Mouse (Mus musculus) liver, embryonic 15.5 days (tissue): ENCODE results near the gene Pax4. TPM values are rescaled to one million over a fixed set of nuclear protein-coding genes. Genes with fewer than 3 reads are reported as not detected.

Experiments used
- ATAC-seq: fragments of 200-750 bp; cut with Nextera tagmentation; 2 replicates; pipeline ENCODE4 v1.8.0; 2017; ENCODE audit warnings: moderate number of reproducible peaks, mild to moderate bottlenecking, moderate library complexity; ENCODE audit not compliant: insufficient read depth
- H3K27ac ChIP-seq: fragments of 300-500 bp; sonication (generic); replicated peaks from 2 replicates; pipeline ENCODE4 v1.5.1; 2015; ENCODE audit warnings: mild to moderate bottlenecking, inconsistent platforms
- H3K27me3 ChIP-seq: fragments of 300-500 bp; sonication (generic); 2 replicates; pipeline ENCODE4 v1.6.1; 2015; ENCODE audit warnings: mild to moderate bottlenecking, inconsistent platforms
- H3K36me3 ChIP-seq: fragments of 300-500 bp; sonication (generic); replicated peaks from 2 replicates; pipeline ENCODE4 v1.6.1; 2015; ENCODE audit warnings: moderate library complexity, mild to moderate bottlenecking, inconsistent platforms
- H3K4me1 ChIP-seq: fragments of 300-500 bp; sonication (generic); replicated peaks from 2 replicates; pipeline ENCODE4 v1.6.1; 2015; ENCODE audit warnings: inconsistent platforms
- H3K4me2 ChIP-seq: fragments of 300-500 bp; sonication (generic); 2 replicates; pipeline ENCODE4 v1.6.1; 2015; ENCODE audit warnings: moderate library complexity, mild to moderate bottlenecking, inconsistent platforms
- H3K4me3 ChIP-seq: fragments of 300-500 bp; sonication (generic); replicated peaks from 2 replicates; pipeline ENCODE4 v1.5.1; 2015; ENCODE audit warnings: mild to moderate bottlenecking, inconsistent platforms
- H3K9ac ChIP-seq: fragments of 300-500 bp; sonication (generic); 2 replicates; pipeline ENCODE4 v1.6.1; 2015; ENCODE audit warnings: moderate library complexity, mild to moderate bottlenecking, inconsistent platforms
- H3K9me3 ChIP-seq: fragments of 300-500 bp; sonication (generic); replicated peaks from 2 replicates; pipeline ENCODE4 v1.6.1; 2016; ENCODE audit warnings: inconsistent platforms
- WGBS: fragments of 180-500 bp; shearing (Covaris S2); methylation state at CpG from one replicate; pipeline ENCODE4 v1.1.7; 2015; ENCODE audit warnings: mixed read lengths; ENCODE audit not compliant: insufficient replicate concordance; 5-methylcytosine and 5-hydroxymethylcytosine counted together
- polyA plus RNA-seq: library from polyadenylated mRNA; unstranded; fragments of >200 nt; fragmentation: Nextera tagmentation; extraction: Ambion mirVana; gene quantifications from 2 replicates; pipeline ENCODE4 v1.2.1, GENCODE M21; 2015

Pax4 gene
- polyA plus RNA-seq, 1 experiment from 2014 or later: not detected

DNA sequence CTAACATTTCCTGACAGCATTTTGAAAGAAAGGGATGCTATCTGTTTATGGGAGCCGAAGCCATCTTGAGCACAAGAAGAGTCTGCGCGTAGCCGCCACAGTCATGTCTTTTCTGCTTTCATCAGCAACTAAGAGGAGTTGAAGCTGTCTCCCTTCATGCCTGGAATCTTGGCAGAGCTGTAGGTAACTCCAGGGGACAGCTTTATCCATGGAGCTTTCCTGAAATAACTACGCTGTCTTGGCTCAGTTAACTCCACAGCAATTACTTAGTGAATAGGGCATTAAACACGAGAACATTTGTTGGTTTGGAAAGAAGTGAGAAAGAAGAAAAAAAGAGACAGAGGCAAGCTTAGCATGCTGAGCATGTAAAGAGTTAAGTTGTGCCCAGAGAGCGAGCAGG lies 1.2 kb downstream of the Pax4 start:
- Histone ChIP-seq H3K27ac (no peak overlapping the region), H3K9me3 (no peaks in the 10 kb centered on the region), H3K27me3 (peaks cover 66% of the 10 kb centered on the region), H3K9ac (no peak overlapping the region), H3K36me3 (no peaks in the 10 kb centered on the region), H3K4me2 (no peak overlapping the region), H3K4me3 (no peak overlapping the region), H3K4me1 (no peaks in the 10 kb centered on the region)
- no peak for ATAC-seq
- 69% methylated on average over 7 of the region's 7 CpGs for WGBS

DNA sequence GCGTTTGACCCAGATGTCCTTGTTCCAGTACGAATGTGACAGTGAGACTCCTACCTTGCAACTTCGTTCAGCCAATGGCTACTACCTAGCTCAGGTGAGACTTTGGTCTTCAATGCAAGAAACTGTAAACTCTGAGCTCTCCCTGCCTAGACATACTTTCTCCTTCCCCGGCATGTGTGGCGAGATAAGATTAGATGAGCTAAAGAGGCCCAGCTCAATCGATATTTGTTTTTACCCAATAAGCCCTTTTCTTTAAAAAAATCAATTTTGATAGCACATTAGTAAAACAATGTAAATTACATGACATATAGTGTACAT lies 17.7 kb downstream of the Pax4 start:
- Histone ChIP-seq H3K4me3 (peak overlapping the region; percentile 8; the same call in 1 of the 2 replicates), H3K4me1 (peaks cover 26% of the 10 kb centered on the region), H3K27ac (no peak overlapping the region), H3K9ac (no peak overlapping the region), H3K4me2 (peak overlapping the region; percentile 40), H3K9me3 (no peaks in the 10 kb centered on the region), H3K36me3 (peaks cover 16% of the 10 kb centered on the region), H3K27me3 (peaks cover 5% of the 10 kb centered on the region; the same call in 1 of the 2 replicates)
- ATAC-seq: peak; percentile 58
- WGBS: 42% methylated on average over 6 of the region's 6 CpGs

DNA sequence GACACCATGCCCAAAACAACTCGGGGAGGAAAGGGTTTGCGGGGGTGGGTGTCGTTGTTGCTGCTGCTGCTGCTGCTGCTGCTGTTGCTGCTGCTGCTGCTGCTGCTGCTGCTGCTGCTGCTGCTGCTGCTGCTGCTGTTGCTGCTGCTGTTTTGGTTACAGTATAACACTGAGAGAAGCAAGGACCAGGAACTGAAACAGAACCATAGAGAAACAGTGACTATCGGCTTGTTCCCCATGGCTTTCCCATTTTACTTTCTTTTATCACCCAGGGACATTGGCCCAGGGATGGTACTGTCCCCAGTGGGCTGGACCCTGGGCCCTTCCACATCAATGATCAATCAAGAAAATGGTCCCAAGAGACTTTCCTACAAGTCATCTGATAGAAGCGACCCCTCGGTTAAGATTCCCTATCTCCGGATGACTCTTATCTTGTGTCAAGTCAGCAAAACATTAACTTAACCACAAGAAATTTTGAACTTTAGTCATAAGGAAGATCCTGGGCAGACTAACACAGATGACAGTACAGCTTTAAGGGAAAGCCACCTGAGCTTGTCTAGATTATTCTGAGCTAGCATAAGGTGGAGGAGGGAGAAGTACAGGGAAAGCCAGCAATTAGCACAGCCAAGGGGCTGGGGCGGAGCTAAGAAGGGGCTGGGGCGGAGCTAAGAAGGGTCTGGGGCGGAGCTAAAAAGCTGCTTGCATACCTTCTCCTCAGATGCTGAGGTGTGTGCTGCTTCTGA lies 18.2 kb downstream of the Pax4 start:
- Histone ChIP-seq H3K36me3 (peaks cover 21% of the 10 kb centered on the region), H3K9ac (no peak overlapping the region), H3K27ac (0 out of 2 replicates have a peak overlapping the region, but pooled peaks have one; percentile 5), H3K9me3 (no peaks in the 10 kb centered on the region), H3K4me3 (peak overlapping the region; percentile 8; the same call in 1 of the 2 replicates), H3K4me1 (peaks cover 32% of the 10 kb centered on the region), H3K27me3 (peaks cover 4% of the 10 kb centered on the region; the same call in 1 of the 2 replicates), H3K4me2 (peak overlapping the region; percentile 40)
- WGBS: 60% methylated on average over 10 of the region's 10 CpGs
- ATAC-seq: peak; percentile 67

GRCm38 (mm10) chr6:28429870-28430269 lies 19.3 kb downstream of the Pax4 start:
- Histone ChIP-seq H3K27ac (no peak overlapping the region), H3K36me3 (peaks cover 32% of the 10 kb centered on the region), H3K4me3 (no peak overlapping the region), H3K4me2 (no peak overlapping the region), H3K9ac (no peak overlapping the region), H3K27me3 (no peaks in the 10 kb centered on the region), H3K9me3 (no peaks in the 10 kb centered on the region), H3K4me1 (peaks cover 43% of the 10 kb centered on the region)
- 78% methylated on average over 11 of the region's 11 CpGs for WGBS
- no peak for ATAC-seq

GRCm38 (mm10) chr6:28428290-28428689 lies 20.9 kb downstream of the Pax4 start, which contains the start of gene Gcc1:
TSS of gene Gcc1 (minus strand) at chr6:28428390.
- 0 out of 2 replicates have a peak within 1 kb of the TSS, but pooled peaks have one; percentile 7 for H3K27ac ChIP-seq
- no peaks in the 10 kb centered on the region for H3K27me3 ChIP-seq
- H3K4me2 ChIP-seq: no peak within 1 kb of the TSS
- no peak for ATAC-seq
- H3K4me3 ChIP-seq: no peak within 1 kb of the TSS
- no peak within 1 kb of the TSS for H3K9ac ChIP-seq
- peaks cover 50% of the 10 kb centered on the region for H3K4me1 ChIP-seq
- peaks cover 36% of the 10 kb centered on the region for H3K36me3 ChIP-seq
- no peaks in the 10 kb centered on the region for H3K9me3 ChIP-seq
- 83% methylated on average over 3 of the region's 3 CpGs for WGBS

DNA sequence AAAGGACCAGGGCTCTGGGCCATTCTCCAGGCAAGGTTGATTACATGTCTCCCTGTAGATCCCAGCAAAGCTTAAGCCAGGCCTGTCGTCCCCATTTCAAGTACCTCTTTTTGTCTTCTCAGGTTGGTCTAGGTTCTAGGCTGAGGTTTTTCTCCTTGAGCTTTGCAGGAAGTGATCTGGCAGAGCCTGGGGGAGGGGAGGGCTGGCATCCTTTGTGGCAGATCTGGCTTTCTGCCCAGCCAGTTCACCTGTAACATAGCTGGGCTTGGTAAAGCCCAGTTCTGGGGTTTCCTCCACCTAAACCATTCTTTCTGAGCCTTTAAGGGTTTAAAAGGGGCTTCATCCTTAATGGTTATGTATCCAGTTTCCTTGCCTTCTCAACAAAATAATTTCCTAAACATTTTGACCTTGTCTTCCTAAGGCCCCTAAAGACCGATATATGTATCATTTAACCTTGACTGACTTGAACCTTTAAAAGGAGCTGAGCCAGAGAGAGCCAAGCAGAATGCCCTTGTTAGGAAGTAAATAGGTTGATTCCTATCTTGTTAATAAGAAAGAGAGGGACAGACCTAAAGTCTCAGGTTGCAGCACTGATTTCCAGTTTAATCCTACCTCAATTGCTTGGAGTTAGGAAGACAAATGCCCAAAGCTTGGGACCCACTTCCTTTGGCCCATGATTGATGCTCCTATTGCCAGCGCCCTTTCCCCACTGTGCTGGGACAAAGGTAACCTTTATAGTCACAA lies 21.9 kb downstream of the Pax4 start, which contains the start of gene Fscn3:
Gene Fscn3, plus strand, starts transcription at position 694 of the 744 bp plus-strand sequence.
- 71% methylated on average over 3 of the region's 3 CpGs for WGBS
- H3K27ac ChIP-seq: peak within 1 kb of the TSS; percentile 90; the same call in 1 of the 2 replicates
- H3K9me3 ChIP-seq: no peaks in the 10 kb centered on the region
- no peak for ATAC-seq
- peaks cover 36% of the 10 kb centered on the region for H3K36me3 ChIP-seq
- H3K4me2 ChIP-seq: no peak within 1 kb of the TSS
- H3K9ac ChIP-seq: no peak within 1 kb of the TSS
- H3K27me3 ChIP-seq: no peaks in the 10 kb centered on the region
- H3K4me3 ChIP-seq: no peak within 1 kb of the TSS
- peaks cover 54% of the 10 kb centered on the region for H3K4me1 ChIP-seq

DNA sequence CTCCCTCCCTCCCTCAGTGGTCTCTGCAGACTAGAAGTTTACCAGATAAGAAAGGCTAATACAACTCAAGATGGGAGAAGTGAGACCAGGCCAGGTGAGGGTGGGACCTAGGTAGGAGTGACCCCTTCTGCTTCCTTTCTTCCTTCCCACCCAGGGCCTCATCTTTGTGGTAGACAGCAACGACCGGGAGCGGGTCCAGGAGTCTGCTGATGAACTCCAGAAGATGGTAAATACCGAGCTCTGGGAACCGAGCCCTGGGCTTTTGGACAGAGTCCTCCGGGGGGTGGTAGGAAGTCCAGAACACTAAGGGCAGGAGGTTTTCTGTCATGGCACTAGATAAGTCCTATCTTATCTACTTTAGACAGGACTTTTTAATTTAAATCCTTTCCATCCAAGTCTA lies 24.1 kb downstream of the Pax4 start:
- 68% methylated on average over 6 of the region's 6 CpGs for WGBS
- no peaks in the 10 kb centered on the region for H3K9me3 ChIP-seq
- H3K4me1 ChIP-seq: peaks cover 63% of the 10 kb centered on the region
- no peak for ATAC-seq
- no peaks in the 10 kb centered on the region for H3K27me3 ChIP-seq
- peak overlapping the region; percentile 84 for H3K9ac ChIP-seq
- peaks cover 36% of the 10 kb centered on the region for H3K36me3 ChIP-seq
- peak overlapping the region; percentile 97 for H3K4me2 ChIP-seq
- H3K27ac ChIP-seq: peak overlapping the region; percentile 90
- peak overlapping the region; percentile 98 for H3K4me3 ChIP-seq

DNA sequence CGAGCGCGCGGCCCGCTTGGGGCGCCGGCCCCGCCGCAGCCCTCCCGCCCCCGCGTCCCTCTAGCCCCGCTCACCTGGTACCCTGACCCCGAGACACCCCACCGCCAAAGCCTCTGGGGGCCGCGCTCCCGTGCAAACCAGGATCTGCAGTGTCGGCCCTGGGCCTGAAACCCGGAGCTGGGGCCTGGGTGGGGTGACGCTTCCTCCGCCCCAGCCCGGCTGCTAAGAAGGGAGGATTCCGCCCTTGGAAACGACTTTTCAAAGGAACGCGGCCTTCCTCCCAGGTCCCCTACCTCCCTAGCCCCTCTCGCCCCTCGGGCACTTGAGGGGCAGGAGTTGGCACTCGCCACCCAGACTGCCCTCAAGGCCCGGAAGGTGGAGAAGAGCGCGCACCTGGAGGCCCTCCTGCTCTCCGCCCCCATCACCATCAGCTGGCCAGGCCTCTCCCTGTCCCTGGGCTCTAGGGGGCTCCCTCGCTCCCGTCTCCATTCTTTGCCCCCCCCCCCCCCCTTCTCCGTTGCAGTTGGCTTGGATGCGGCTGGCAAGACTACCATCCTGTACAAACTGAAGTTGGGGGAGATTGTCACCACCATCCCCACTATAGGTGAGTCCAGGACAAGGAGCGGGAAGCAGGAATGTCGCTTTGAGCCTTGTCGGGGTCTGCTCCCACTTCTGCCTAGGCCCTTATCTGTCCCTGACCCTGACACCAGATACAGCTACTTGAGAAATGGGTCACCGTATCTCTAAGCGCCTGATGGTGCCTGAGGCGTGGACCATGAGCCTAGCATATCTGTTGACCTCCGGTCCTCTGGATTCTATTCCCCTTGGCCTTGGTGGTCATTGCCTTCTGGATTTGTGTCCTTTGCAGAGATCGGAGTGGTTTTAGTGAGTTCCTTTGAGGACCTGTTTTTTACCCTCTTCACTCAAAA lies 25.1 kb downstream of the Pax4 start:
- peaks cover 38% of the 10 kb centered on the region for H3K36me3 ChIP-seq
- peak overlapping the region; percentile 84 for H3K9ac ChIP-seq
- no peaks in the 10 kb centered on the region for H3K27me3 ChIP-seq
- peak; percentile 76 for ATAC-seq
- peak overlapping the region; percentile 90 for H3K27ac ChIP-seq
- peak overlapping the region; percentile 97 for H3K4me2 ChIP-seq
- 2% methylated on average over 46 of the region's 46 CpGs for WGBS
- peaks cover 72% of the 10 kb centered on the region for H3K4me1 ChIP-seq
- no peaks in the 10 kb centered on the region for H3K9me3 ChIP-seq
- peak overlapping the region; percentile 98 for H3K4me3 ChIP-seq

DNA sequence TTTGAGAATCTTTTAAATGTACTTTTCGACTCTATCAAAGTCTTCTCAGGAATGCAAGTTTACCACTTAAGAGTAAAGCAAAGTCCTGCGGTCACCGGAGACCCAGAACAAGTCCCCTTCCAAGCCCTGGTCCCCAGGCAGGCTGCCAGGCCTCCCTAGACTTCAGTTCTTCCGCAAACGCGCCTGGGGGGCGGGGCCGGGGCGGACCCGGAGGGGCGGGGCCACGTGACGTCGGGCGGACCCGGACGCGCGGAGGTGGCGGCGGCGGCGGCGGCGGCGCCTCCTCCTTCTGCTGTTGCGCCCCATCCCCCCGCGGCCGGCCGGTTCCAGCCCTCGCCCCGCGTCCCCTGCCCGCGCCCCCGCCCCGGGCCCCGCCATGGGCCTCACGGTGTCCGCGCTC lies 25.8 kb downstream of the Pax4 start, which contains the start of gene Arf5:
Gene Arf5, plus strand, starts transcription at position 248 of the 400 bp plus-strand sequence.
- Histone ChIP-seq H3K9me3 (no peaks in the 10 kb centered on the region), H3K36me3 (peaks cover 45% of the 10 kb centered on the region), H3K27ac (peak within 1 kb of the TSS; percentile 90), H3K4me1 (peaks cover 72% of the 10 kb centered on the region), H3K4me2 (peak within 1 kb of the TSS; percentile 97), H3K9ac (peak within 1 kb of the TSS; percentile 84), H3K4me3 (peak within 1 kb of the TSS; percentile 98), H3K27me3 (no peaks in the 10 kb centered on the region)
- WGBS: under 1% methylated on average over 36 of the region's 42 CpGs
- ATAC-seq: peak; percentile 40

DNA sequence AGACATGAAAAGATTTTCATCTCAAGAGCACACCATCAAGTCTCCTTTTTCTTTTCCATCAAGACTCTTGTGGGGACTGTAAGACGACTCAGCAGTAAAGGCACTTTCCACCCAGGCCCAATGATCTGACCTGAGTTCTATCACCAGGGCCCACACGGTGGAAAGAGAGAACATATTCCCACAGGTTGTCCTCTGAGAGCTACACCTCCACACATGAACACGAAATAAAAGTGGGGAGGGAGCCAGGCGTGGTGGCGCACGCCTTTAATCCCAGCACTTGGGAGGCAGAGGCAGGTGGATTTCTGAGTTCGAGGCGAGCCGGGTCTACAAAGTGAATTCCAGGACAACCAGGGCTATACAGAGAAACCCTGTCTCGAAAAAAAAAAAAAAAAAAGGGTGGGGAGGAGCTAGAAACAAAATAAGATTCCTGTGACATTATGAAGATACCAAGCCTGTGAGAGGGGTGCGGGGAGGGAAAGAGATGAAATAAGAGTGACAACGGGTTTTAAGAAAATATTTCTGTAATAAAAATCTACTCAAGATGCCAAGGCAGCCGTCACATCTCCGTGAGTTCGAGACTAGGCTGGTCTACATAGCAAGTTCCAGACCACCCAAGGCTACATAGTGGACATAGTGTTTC lies 26.4 kb downstream of the Pax4 start:
- peak overlapping the region; percentile 97 for H3K4me2 ChIP-seq
- no peaks in the 10 kb centered on the region for H3K9me3 ChIP-seq
- H3K4me1 ChIP-seq: peaks cover 72% of the 10 kb centered on the region
- peak overlapping the region; percentile 84; the same call in 1 of the 2 replicates for H3K9ac ChIP-seq
- H3K27ac ChIP-seq: peak overlapping the region; percentile 90
- H3K27me3 ChIP-seq: no peaks in the 10 kb centered on the region
- peak overlapping the region; percentile 98 for H3K4me3 ChIP-seq
- no peak for ATAC-seq
- WGBS: 66% methylated on average over 15 of the region's 15 CpGs
- peaks cover 46% of the 10 kb centered on the region for H3K36me3 ChIP-seq
